Mouse (Mus musculus): ENCODE measurements around the gene Ltbp1.

DNA sequence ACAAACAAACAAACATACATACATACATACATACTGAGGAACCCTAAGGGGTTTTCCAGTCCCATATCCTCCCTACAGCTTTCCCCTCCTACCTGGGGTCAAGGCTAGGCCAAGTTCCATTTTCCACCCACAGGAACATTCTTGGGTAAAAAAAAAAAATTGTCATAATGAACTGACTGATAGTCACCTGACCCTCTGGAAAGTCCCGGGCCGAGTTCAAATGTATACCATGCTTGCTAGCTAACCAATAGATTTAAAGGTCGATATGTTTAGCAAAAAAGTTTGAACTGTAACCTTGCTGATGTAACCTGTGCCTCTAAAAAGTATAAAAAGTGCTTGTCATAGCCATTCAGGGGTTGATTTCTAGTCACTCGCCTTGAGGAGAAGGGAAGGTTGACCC is 15.7 kb upstream of the Ltbp1 start:
- TF ChIP-seq CTCF (conservative IDR thresholded peaks at IDR 0.05 in 1 of 2, IDR thresholded peaks at IDR 0.05 in 1 of 2; ENCODE audit: low read depth in 2 of 2, low read length in 2 of 2) (no peak), POLR2A (IDR thresholded peaks at IDR 0.05; ENCODE audit: low read depth, low read length) (no peak), RCOR1 (conservative IDR thresholded peaks at IDR 0.05; ENCODE audit: low read depth, low read length) (no peak), ETS1 (conservative IDR thresholded peaks at IDR 0.05; ENCODE audit: low read depth, low read length) (no peak), MXI1 (IDR thresholded peaks at IDR 0.05; ENCODE audit: low read depth, low read length) (no peak), MAZ (IDR thresholded peaks at IDR 0.05; ENCODE audit: low read depth, low read length) (no peak), IRF4 (IDR thresholded peaks at IDR 0.05; ENCODE audit: low read depth, low read length) (no peak)

All from CH12.LX (cell line).